Mouse (Mus musculus) MEL (cell line): ENCODE data around the gene Rps15.

Experiments used
- CTCF ChIP-seq, 3 experiments: IDR thresholded peaks in 2 of 3; conservative IDR thresholded peaks in 1 of 3; 2 replicates each; pipeline ENCODE4 v1.5.1; 2011 to 2012; ENCODE audit warnings: low read length in 3 of 3, low read depth in 2 of 3, mild to moderate bottlenecking in 2 of 3, improper control_type of control experiment in 1 of 3, inconsistent platforms in 1 of 3, mixed read lengths in 1 of 3, moderate library complexity in 1 of 3; ENCODE audit not compliant: control insufficient read depth in 1 of 3, insufficient read depth in 1 of 3, poor library complexity in 1 of 3, severe bottlenecking in 1 of 3
- EP300 ChIP-seq, 2 experiments: IDR thresholded peaks; 2 replicates each; pipeline ENCODE4 v1.6.1; 2011; ENCODE audit warnings: improper control_type of control experiment in 2 of 2, low read length in 2 of 2, low read depth in 1 of 2, mild to moderate bottlenecking in 1 of 2
- GABPA ChIP-seq: IDR thresholded peaks from 2 replicates; pipeline ENCODE4 v1.6.1; 2012; ENCODE audit warnings: low read depth, mild to moderate bottlenecking, inconsistent platforms, low read length, improper control_type of control experiment, moderate library complexity
- GATA1 ChIP-seq: IDR thresholded peaks from 2 replicates; pipeline ENCODE4 v1.6.1; 2011; ENCODE audit warnings: low read depth, low read length, improper control_type of control experiment
- KAT2A ChIP-seq: conservative IDR thresholded peaks from 2 replicates; pipeline ENCODE4 v1.6.1; 2012; ENCODE audit warnings: low read depth, low read length, improper control_type of control experiment, inconsistent platforms
- MAX ChIP-seq: IDR thresholded peaks from 2 replicates; pipeline ENCODE4 v1.6.1; 2011; ENCODE audit warnings: low read length, improper control_type of control experiment
- MAZ ChIP-seq: IDR thresholded peaks from 2 replicates; pipeline ENCODE4 v1.6.1; 2012; ENCODE audit warnings: low read depth, mild to moderate bottlenecking, inconsistent platforms, low read length, improper control_type of control experiment
- NRF1 ChIP-seq: IDR thresholded peaks from 2 replicates; pipeline ENCODE4 v1.6.1; 2014; ENCODE audit warnings: low read depth, mild to moderate bottlenecking, inconsistent platforms, low read length, improper control_type of control experiment, moderate library complexity; ENCODE audit not compliant: poor library complexity, insufficient read depth, severe bottlenecking
- POLR2A ChIP-seq, 2 experiments: IDR thresholded peaks; 2 replicates each; pipeline ENCODE4 v1.6.1; 2011 to 2012; ENCODE audit warnings: low read length in 2 of 2, mild to moderate bottlenecking in 2 of 2, control low read depth in 1 of 2, improper control_type of control experiment in 1 of 2, low read depth in 1 of 2, moderate library complexity in 1 of 2; ENCODE audit not compliant: control insufficient read depth in 1 of 2, insufficient read depth in 1 of 2, poor library complexity in 1 of 2
- RAD21 ChIP-seq: IDR thresholded peaks from 2 replicates; pipeline ENCODE4 v1.6.1; 2011; ENCODE audit warnings: mild to moderate bottlenecking, low read depth, low read length, improper control_type of control experiment

DNA sequence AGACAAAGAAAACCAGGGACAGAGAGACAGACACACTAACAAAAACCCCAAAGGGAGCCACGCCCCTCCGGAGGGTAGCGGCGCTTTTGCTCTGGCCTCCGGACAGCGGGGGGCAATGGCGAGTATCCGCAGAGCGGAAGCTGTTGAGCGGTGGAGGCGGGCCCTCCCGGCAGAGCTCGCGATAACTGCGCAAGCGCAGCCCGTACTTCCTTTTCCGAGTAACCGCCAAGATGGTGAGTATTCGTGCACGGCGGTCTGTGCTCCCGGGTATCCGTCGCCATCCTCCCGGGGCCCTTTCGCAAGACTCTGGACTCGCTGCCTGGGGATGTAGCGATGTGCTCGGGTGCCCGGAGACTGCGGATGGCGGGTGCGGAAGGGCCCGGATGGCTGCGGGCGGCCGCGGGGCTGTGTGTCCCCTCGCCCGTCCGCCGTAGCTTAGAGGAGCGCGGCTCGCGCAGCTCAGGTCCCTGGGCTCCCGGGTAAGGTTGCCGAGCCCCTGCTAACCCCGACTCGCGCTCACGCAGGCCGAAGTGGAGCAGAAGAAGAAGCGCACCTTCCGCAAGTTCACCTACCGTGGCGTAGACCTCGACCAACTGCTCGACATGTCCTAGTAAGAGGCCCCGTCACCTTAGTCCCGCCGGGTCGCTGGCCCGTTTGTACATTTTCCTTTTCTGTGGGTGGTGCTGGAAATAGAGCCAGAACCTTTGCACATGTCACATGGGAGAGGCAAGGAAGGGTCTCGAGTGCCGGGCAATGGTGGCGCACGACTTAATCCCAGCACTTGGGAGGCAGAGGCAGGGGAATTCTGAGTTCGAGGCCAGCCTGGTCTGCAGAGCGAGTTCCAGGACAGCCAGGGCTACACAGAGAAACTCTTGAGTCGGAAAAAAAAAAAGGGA is at the start of gene Rps15:
- TF ChIP-seq RAD21 (no peak), GABPA (no peak; the same call in 1 of the 2 replicates), MAX (peak; percentile 84), CTCF (IDR thresholded peaks at IDR 0.05 in 2 of 3, conservative IDR thresholded peaks at IDR 0.05 in 1 of 3; ENCODE audit: control insufficient read depth in 1 of 3, insufficient read depth in 1 of 3, low read depth in 2 of 3, low read length in 3 of 3, poor library complexity in 1 of 3, severe bottlenecking in 1 of 3) (peak; percentile 21 to 88 (median 85); a peak in 5 of 6 replicates), MAZ (0 out of 2 replicates have a peak, but pooled peaks have one; percentile 40), KAT2A (peak; percentile 86), POLR2A (IDR thresholded peaks at IDR 0.05; ENCODE audit: control insufficient read depth in 1 of 2, insufficient read depth in 1 of 2, low read depth in 1 of 2, low read length in 2 of 2, poor library complexity in 1 of 2) (peak; percentile 94 to 98), GATA1 (peak; percentile 44), NRF1 (peak; percentile 81), EP300 (IDR thresholded peaks at IDR 0.05; ENCODE audit: low read depth in 1 of 2, low read length in 2 of 2) (no peak; a peak in 1 of 4 replicates)
